Mouse (Mus musculus) limb, embryonic 13.5 days (tissue): ENCODE measurements around the gene Hmgcr. TPM values are rescaled to one million over a fixed set of nuclear protein-coding genes. Genes with fewer than 3 reads are reported as not detected.

Experiments used
- ATAC-seq: fragments of 200-750 bp; cut with Nextera tagmentation; 2 replicates; pipeline ENCODE4 v1.8.0; 2017; ENCODE audit warnings: low read depth, moderate number of reproducible peaks, moderate TSS enrichment; ENCODE audit not compliant: low FRiP score
- H3K27ac ChIP-seq: fragments of 300-500 bp; sonication (generic); 2 replicates; pipeline ENCODE4 v1.5.1; 2015; ENCODE audit warnings: inconsistent platforms, mild to moderate bottlenecking, moderate library complexity
- H3K27me3 ChIP-seq: fragments of 300-500 bp; sonication (generic); 2 replicates; pipeline ENCODE4 v1.6.1; 2015; ENCODE audit warnings: mild to moderate bottlenecking, inconsistent platforms
- H3K36me3 ChIP-seq: fragments of 300-500 bp; sonication (generic); 2 replicates; pipeline ENCODE4 v1.6.1; 2015; ENCODE audit warnings: inconsistent platforms, mild to moderate bottlenecking, moderate library complexity
- H3K4me1 ChIP-seq: fragments of 300-500 bp; sonication (generic); 2 replicates; pipeline ENCODE4 v1.6.1; 2015; ENCODE audit warnings: inconsistent platforms
- H3K4me2 ChIP-seq: fragments of 300-500 bp; sonication (generic); replicated peaks from 2 replicates; pipeline ENCODE4 v1.6.1; 2015; ENCODE audit warnings: inconsistent platforms, mild to moderate bottlenecking, moderate library complexity
- H3K4me3 ChIP-seq: fragments of 300-500 bp; sonication (generic); 2 replicates; pipeline ENCODE4 v1.5.1; 2015; ENCODE audit warnings: moderate library complexity, mild to moderate bottlenecking, inconsistent platforms
- H3K9ac ChIP-seq: fragments of 300-500 bp; sonication (generic); 2 replicates; pipeline ENCODE4 v1.6.1; 2015; ENCODE audit warnings: mild to moderate bottlenecking, inconsistent platforms
- H3K9me3 ChIP-seq: fragments of 300-500 bp; sonication (generic); 2 replicates; pipeline ENCODE4 v1.6.1; 2016; ENCODE audit warnings: inconsistent platforms
- WGBS: fragments of 180-500 bp; shearing (Covaris S2); methylation state at CpG from one replicate; pipeline ENCODE4 v1.1.7; 2015; 5-methylcytosine and 5-hydroxymethylcytosine counted together
- polyA plus RNA-seq: library from polyadenylated mRNA; unstranded; fragments of >200 nt; fragmentation: Nextera tagmentation; extraction: Ambion mirVana; gene quantifications from 2 replicates; pipeline ENCODE4 v1.2.1, GENCODE M21; 2015

Hmgcr gene
- polyA plus RNA-seq, 1 experiment from 2014 or later: 72.6 TPM

DNA sequence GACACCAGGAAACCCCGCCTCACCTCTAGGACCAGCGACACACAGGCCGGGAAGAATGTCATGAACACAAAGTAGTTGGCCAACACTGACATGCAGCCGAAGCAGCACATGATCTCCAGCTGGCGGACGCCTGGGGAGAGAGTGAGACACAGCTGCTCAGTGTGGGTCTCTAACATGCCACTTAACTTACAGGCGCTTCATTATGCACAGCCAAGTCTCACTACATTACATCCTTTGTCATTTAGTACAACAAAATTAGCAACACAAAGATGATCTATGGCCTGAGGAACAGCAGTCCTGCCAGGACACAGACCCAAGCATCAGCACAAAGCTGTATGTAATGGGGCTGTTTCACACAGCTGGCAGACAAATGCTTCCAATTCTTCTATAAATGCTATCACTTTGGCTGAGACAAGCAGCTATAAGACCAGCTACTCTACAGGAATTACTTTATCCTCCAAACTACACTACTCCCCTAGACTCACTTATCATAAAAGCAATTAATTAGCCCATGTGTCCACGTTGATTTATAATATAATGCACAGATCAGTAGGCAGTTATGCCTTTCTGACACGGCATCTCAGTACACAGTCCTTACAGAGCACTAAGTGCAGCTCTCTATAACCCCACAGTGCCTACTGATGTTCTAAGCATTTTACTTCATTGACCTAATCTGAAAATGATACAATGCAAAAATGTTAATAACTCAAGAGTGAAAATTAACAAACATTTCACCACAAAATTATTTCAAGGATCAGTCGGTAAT lies 10.5 kb downstream of the Hmgcr start:
- Histone ChIP-seq H3K9me3 (no peaks in the 10 kb centered on the region), H3K36me3 (peaks cover 96% of the 10 kb centered on the region), H3K4me3 (no peak overlapping the region), H3K4me1 (no peaks in the 10 kb centered on the region), H3K27me3 (no peaks in the 10 kb centered on the region), H3K4me2 (no peak overlapping the region), H3K27ac (no peak overlapping the region), H3K9ac (no peak overlapping the region)
- ATAC-seq: no peak
- 76% methylated on average over 10 of the region's 10 CpGs for WGBS

DNA sequence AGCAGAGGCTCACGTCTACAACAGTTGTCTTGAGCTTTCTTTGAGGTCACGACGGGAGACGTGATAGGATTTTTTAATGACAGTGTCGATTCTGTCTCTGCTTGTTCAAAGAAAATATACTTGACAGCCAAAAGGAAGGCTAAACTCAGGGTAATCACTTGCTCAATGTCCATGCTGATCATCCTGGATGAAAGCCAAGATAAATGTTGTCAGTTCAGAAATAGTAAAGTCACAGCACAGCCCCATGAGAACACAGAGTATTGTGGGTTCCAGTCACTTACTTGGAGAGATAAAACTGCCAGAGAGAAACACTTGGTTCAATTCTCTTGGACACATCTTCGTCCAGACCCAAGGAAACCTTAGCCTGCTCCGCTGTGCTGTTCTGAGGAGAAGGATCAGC lies 11.8 kb downstream of the Hmgcr start:
- Histone ChIP-seq H3K27me3 (no peaks in the 10 kb centered on the region), H3K4me2 (no peak overlapping the region), H3K9ac (no peak overlapping the region), H3K36me3 (peaks cover 96% of the 10 kb centered on the region), H3K27ac (no peak overlapping the region), H3K4me1 (no peaks in the 10 kb centered on the region), H3K9me3 (no peaks in the 10 kb centered on the region), H3K4me3 (no peak overlapping the region)
- WGBS: 91% methylated on average over 7 of the region's 7 CpGs
- no peak for ATAC-seq

DNA sequence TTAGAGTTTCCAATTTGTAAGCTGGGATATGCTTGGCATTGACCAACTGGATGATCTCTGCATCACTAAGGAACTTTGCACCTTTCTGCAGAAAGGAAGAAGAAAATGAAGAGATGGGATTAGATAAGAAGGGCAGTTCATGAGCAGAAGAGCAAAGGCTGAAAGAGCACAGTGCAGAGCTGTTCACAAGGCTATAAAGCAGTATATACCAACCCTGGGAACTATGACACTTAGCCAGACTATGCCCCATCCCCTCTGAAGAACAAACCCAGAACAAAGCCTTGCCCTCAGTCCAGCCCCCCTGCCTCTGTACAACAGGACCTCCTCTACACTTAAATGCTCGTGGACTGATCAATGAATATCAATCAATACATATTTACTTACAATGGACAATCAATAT lies 14.1 kb downstream of the Hmgcr start:
- Histone ChIP-seq H3K36me3 (peaks cover 93% of the 10 kb centered on the region), H3K9ac (no peak overlapping the region), H3K27me3 (no peaks in the 10 kb centered on the region), H3K4me3 (no peak overlapping the region), H3K27ac (no peak overlapping the region), H3K9me3 (no peaks in the 10 kb centered on the region), H3K4me1 (no peaks in the 10 kb centered on the region), H3K4me2 (no peak overlapping the region)
- 85% methylated on average over 1 of the region's 1 CpGs for WGBS
- ATAC-seq: no peak

DNA sequence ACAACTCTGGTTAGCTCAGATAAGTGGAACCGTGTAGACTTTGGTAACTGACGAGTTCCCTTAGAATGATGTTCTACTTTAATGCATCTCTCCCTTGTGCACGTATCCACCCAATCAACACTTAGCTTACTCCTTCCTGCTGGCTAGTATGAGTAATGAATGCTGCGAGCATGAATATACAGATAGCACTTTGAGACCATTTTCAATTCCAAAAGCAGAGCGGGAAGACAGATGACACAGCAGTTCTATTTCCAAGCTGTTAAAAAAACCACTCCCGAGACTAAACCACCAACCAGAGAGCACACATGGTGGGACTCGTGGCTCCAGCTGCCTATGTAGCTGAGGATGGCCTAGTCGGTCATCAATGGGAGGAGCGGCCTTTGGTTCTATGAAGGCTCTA lies 17.7 kb downstream of the Hmgcr start:
- no peak overlapping the region for H3K27ac ChIP-seq
- no peak overlapping the region for H3K4me3 ChIP-seq
- no peak for ATAC-seq
- H3K27me3 ChIP-seq: no peaks in the 10 kb centered on the region
- H3K9ac ChIP-seq: no peak overlapping the region
- H3K36me3 ChIP-seq: peaks cover 93% of the 10 kb centered on the region
- 89% methylated on average over 9 of the region's 9 CpGs for WGBS
- no peaks in the 10 kb centered on the region for H3K4me1 ChIP-seq
- H3K9me3 ChIP-seq: no peaks in the 10 kb centered on the region
- H3K4me2 ChIP-seq: no peak overlapping the region

DNA sequence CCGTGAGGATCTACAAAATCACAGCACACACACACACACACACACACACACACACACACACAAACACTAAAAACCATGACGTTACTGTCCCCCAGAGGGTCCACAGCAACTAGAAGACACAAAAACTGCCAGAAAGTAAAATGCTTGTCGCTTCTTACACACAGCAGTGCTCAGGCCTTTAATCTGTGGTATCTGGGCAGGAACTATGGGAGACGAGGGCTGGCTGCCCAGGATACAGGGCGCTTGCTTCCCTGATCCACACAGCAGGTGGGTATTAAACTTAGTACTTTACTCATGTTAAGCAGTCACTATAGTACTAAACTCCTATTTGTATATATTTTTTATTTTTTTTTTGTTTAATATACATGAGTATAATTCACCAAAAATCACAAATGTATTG lies 24.9 kb downstream of the Hmgcr start:
- no peaks in the 10 kb centered on the region for H3K27me3 ChIP-seq
- H3K9ac ChIP-seq: no peak overlapping the region
- 50% methylated on average over 5 of the region's 5 CpGs for WGBS
- no peaks in the 10 kb centered on the region for H3K9me3 ChIP-seq
- no peak overlapping the region for H3K4me3 ChIP-seq
- H3K4me1 ChIP-seq: no peaks in the 10 kb centered on the region
- 0 out of 2 replicates have a peak, but pooled peaks have one; percentile 21 for ATAC-seq
- no peak overlapping the region for H3K4me2 ChIP-seq
- H3K27ac ChIP-seq: no peak overlapping the region
- H3K36me3 ChIP-seq: peaks cover 28% of the 10 kb centered on the region

DNA sequence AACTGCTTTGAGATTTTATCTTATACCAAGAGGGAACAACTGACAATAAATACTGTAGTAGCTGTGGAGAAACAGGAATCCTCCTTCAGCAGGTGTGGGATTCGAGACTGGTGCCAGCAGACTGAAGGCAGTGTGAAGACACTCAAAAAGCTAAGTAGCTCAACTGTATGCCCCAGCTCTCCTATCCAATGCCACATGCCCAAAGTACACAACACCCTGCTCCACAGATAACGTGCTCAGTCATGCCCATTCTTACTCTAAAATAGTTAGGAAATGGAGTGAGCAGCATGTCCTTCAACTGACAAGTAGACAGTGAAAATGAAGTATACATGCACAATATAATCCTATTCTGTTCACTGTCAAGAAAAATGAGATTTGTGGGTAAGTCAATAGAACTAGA lies 26.6 kb downstream of the Hmgcr start:
- H3K9ac ChIP-seq: no peak overlapping the region
- no peak overlapping the region for H3K4me3 ChIP-seq
- no peaks in the 10 kb centered on the region for H3K27me3 ChIP-seq
- H3K27ac ChIP-seq: no peak overlapping the region
- WGBS: 78% methylated on average over 2 of the region's 2 CpGs
- H3K9me3 ChIP-seq: no peaks in the 10 kb centered on the region
- peaks cover 18% of the 10 kb centered on the region for H3K36me3 ChIP-seq
- H3K4me1 ChIP-seq: no peaks in the 10 kb centered on the region
- no peak overlapping the region for H3K4me2 ChIP-seq
- ATAC-seq: no peak

DNA sequence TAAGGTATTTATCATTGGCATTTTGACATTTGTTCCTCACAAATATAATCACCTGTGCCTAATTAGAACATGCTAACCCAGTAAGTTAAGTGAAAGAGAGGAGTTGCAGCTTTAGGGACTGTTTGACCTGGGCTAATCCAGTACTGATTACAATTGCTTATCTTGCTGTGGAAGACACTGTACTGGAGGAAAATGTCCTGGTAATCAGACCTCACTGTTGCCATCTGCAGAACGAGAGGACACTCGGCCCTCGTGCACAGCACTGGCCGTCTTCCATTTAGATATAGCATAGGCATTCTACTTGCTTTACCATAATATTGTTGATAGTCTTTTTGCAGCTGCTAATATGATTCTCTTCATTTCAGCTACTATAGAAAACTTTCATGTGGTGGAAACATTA lies 40.3 kb downstream of the Hmgcr start:
- H3K9me3 ChIP-seq: no peaks in the 10 kb centered on the region
- WGBS: 95% methylated on average over 4 of the region's 4 CpGs
- H3K36me3 ChIP-seq: peaks cover 46% of the 10 kb centered on the region
- no peak overlapping the region for H3K4me2 ChIP-seq
- H3K27me3 ChIP-seq: no peaks in the 10 kb centered on the region
- H3K27ac ChIP-seq: no peak overlapping the region
- no peak overlapping the region for H3K9ac ChIP-seq
- no peak overlapping the region for H3K4me3 ChIP-seq
- no peaks in the 10 kb centered on the region for H3K4me1 ChIP-seq
- no peak for ATAC-seq

DNA sequence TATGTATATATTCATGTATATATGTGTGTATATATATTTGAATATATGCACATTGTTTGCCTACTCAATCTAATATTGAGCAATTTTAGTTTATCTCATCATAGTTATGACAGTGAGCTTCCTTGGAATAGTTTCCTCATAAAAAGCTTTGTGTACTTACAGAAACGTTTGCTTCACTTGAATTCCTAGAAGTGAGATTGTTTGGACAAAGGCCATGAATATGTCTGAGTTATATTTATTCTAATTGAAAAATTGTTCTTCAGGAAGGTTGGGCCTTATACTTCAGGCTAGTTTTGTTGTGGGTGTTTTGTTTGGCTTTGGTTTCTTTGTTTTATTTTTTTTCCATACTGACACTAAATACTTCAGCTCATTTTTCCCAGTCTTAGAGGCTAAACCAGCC lies 49.8 kb downstream of the Hmgcr start:
- no peak for ATAC-seq
- Histone ChIP-seq H3K27ac (no peak overlapping the region), H3K9ac (no peak overlapping the region), H3K27me3 (no peaks in the 10 kb centered on the region), H3K9me3 (no peaks in the 10 kb centered on the region), H3K36me3 (peaks cover 24% of the 10 kb centered on the region), H3K4me2 (no peak overlapping the region), H3K4me1 (no peaks in the 10 kb centered on the region), H3K4me3 (no peak overlapping the region)
- 82% methylated on average over 1 of the region's 1 CpGs for WGBS

DNA sequence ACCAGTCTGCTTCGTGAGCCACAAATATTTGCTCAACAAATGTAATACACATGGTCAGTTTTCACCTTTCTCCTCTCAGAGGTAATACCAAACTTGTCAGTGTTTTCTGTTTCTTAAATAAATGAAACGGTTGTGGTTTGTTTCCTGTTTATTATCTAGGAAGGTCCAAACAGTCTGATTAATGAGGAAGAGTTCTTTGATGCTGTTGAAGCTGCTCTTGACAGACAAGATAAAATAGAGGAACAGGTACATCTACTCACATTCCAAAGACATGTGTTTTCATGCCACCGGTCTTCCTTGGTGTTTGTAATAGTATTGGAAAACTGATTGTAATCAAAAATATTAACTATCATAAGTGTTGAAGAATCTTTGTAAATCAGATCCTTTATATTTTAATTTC lies 56.1 kb downstream of the Hmgcr start:
- WGBS: 84% methylated on average over 3 of the region's 3 CpGs

DNA sequence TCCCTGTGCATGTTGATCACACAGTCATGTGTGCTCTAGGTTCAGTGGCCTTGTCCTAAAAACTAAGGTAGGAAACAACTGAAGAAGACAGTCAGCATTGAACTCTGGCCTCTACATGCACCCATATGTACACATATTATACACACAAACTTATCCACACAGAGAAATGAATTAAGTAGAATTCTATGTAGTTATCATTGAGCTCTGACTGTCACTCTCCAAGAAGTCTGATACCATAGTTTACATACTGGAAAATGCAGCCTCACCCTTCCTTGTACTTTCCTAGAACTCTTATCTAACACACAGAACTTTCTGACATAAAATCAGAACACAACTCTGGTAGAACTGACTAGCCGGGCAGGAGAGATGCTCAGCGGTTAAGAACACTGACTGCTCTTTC lies 66.5 kb downstream of the Hmgcr start:
- Histone ChIP-seq H3K36me3 (peaks cover 34% of the 10 kb centered on the region), H3K9me3 (no peaks in the 10 kb centered on the region), H3K27me3 (no peaks in the 10 kb centered on the region), H3K4me2 (no peak overlapping the region), H3K27ac (no peak overlapping the region), H3K4me3 (no peak overlapping the region), H3K4me1 (no peaks in the 10 kb centered on the region), H3K9ac (no peak overlapping the region)
- no peak for ATAC-seq
- 90% methylated on average over 2 of the region's 2 CpGs for WGBS

More for the DNA sequence above, 56.1 kb downstream of the Hmgcr start:
- ATAC-seq: no peak
- H3K27ac ChIP-seq: no peak overlapping the region
- peaks cover 25% of the 10 kb centered on the region for H3K36me3 ChIP-seq
- no peak overlapping the region for H3K9ac ChIP-seq
- no peak overlapping the region for H3K4me2 ChIP-seq
- no peaks in the 10 kb centered on the region for H3K27me3 ChIP-seq
- H3K4me1 ChIP-seq: no peaks in the 10 kb centered on the region
- no peak overlapping the region for H3K4me3 ChIP-seq
- H3K9me3 ChIP-seq: no peaks in the 10 kb centered on the region

DNA sequence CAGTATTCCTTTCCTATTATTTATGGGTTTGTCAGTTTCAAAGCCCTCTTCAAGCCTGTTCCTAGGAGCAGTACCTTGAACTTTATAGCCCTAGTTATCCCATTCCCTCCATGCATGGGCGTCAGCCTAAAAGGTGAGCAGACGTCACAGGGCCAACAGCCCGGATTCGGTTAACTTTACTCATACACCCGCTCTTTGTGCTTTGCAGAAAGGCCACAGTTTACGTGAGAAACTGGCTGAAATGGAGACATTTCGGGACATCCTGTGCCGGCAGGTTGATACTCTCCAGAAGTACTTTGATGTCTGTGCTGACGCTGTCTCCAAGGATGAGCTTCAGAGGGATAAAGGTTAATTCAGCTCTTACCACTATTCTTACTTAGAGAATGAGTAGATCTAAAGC lies 71.6 kb downstream of the Hmgcr start:
- ATAC-seq: no peak

More for the DNA sequence above, 71.6 kb downstream of the Hmgcr start:
- Histone ChIP-seq H3K4me3 (no peak overlapping the region), H3K27me3 (no peaks in the 10 kb centered on the region), H3K9me3 (no peaks in the 10 kb centered on the region), H3K4me1 (no peaks in the 10 kb centered on the region), H3K4me2 (no peak overlapping the region), H3K36me3 (peaks cover 21% of the 10 kb centered on the region), H3K27ac (no peak overlapping the region), H3K9ac (no peak overlapping the region)
- WGBS: 81% methylated on average over 9 of the region's 9 CpGs
